Mouse (Mus musculus) CH12.LX (cell line): ENCODE results near the gene Wee1. TPM values are rescaled to one million over a fixed set of nuclear protein-coding genes. Genes with fewer than 3 reads are reported as not detected.

Experiments used
- DNase-seq: peaks from one replicate; pipeline ENCODE4 v3.0.0-alpha.2; 2013; ENCODE audit errors: extremely low read depth
- H3K27ac ChIP-seq: 2 replicates; pipeline ENCODE4 v1.5.1; 2012; ENCODE audit warnings: low read depth, mild to moderate bottlenecking, control low read depth, moderate library complexity; ENCODE audit not compliant: insufficient read depth
- H3K27me3 ChIP-seq: replicated peaks from 2 replicates; pipeline ENCODE3; 2012; ENCODE audit warnings: inconsistent platforms
- H3K36me3 ChIP-seq, 2 experiments: replicated peaks in 1 of 2; 2 replicates each; pipeline versions ENCODE3 to v1.6.1; 2012; ENCODE audit warnings: inconsistent platforms in 1 of 2, low read length in 1 of 2, mild to moderate bottlenecking in 1 of 2, mixed read lengths in 1 of 2, moderate library complexity in 1 of 2; ENCODE audit not compliant: control insufficient read depth in 1 of 2, insufficient read depth in 1 of 2
- H3K4me1 ChIP-seq, 2 experiments: 2 replicates each; pipeline ENCODE4 v1.6.1; 2012; ENCODE audit warnings: inconsistent platforms in 1 of 2, moderate library complexity in 1 of 2; ENCODE audit not compliant: insufficient read depth in 2 of 2, control insufficient read depth in 1 of 2
- H3K4me2 ChIP-seq: 2 replicates; pipeline ENCODE4 v1.6.1; 2012; ENCODE audit warnings: low read depth, mild to moderate bottlenecking, control low read depth; ENCODE audit not compliant: poor library complexity, insufficient read depth, severe bottlenecking
- H3K4me3 ChIP-seq, 3 experiments: fragments of 150-350 bp in 1 of 3; sonication (generic) in 1 of 3; replicated peaks in 1 of 3; 2 replicates each; pipeline versions ENCODE3 to v1.5.1; 2011 to 2012; ENCODE audit warnings: low read depth in 2 of 3, low read length in 2 of 3, mild to moderate bottlenecking in 2 of 3, moderate library complexity in 2 of 3, control low read depth in 1 of 3, improper control_type of control experiment in 1 of 3, inconsistent platforms in 1 of 3, mixed read lengths in 1 of 3; ENCODE audit not compliant: poor library complexity in 1 of 3
- H3K79me2 ChIP-seq: replicated peaks from 2 replicates; pipeline ENCODE4 v1.6.1; 2012; ENCODE audit warnings: mild to moderate bottlenecking, moderate library complexity; ENCODE audit not compliant: control insufficient read depth, poor library complexity, insufficient read depth, severe bottlenecking; ENCODE audit errors: extremely low read depth
- H3K9ac ChIP-seq: 2 replicates; pipeline ENCODE4 v1.6.1; 2012; ENCODE audit warnings: low read depth, mild to moderate bottlenecking, control low read depth, moderate library complexity; ENCODE audit not compliant: insufficient read depth
- H3K9me3 ChIP-seq: replicated peaks from 2 replicates; pipeline ENCODE3; 2012; ENCODE audit warnings: low read length, inconsistent platforms, mixed read lengths
- BHLHE40 ChIP-seq: IDR thresholded peaks from 2 replicates; pipeline ENCODE4 v1.6.1; 2011; ENCODE audit warnings: mild to moderate bottlenecking, low read depth, low read length, improper control_type of control experiment
- CHD2 ChIP-seq: IDR thresholded peaks from 2 replicates; pipeline ENCODE4 v1.6.1; 2011; ENCODE audit warnings: low read length, improper control_type of control experiment
- E2F4 ChIP-seq: IDR thresholded peaks from 2 replicates; pipeline ENCODE4 v1.6.1; 2011; ENCODE audit warnings: low read depth, low read length, improper control_type of control experiment; ENCODE audit not compliant: insufficient replicate concordance
- HCFC1 ChIP-seq: IDR thresholded peaks from 2 replicates; pipeline ENCODE4 v1.6.1; 2012; ENCODE audit warnings: low read depth, mild to moderate bottlenecking, inconsistent platforms, low read length, improper control_type of control experiment
- IRF4 ChIP-seq: IDR thresholded peaks from 2 replicates; pipeline ENCODE4 v1.6.1; 2014; ENCODE audit warnings: low read depth, mild to moderate bottlenecking, inconsistent platforms, low read length, improper control_type of control experiment
- JUND ChIP-seq: conservative IDR thresholded peaks from 2 replicates; pipeline ENCODE4 v1.6.1; 2011; ENCODE audit warnings: low read depth, low read length, improper control_type of control experiment
- MAFK ChIP-seq: IDR thresholded peaks from 2 replicates; pipeline ENCODE4 v1.6.1; 2011; ENCODE audit warnings: low read length, improper control_type of control experiment; ENCODE audit not compliant: insufficient replicate concordance
- MAX ChIP-seq: IDR thresholded peaks from 2 replicates; pipeline ENCODE4 v1.6.1; 2011; ENCODE audit warnings: low read length, improper control_type of control experiment
- MAZ ChIP-seq: IDR thresholded peaks from 2 replicates; pipeline ENCODE4 v1.6.1; 2012; ENCODE audit warnings: low read depth, mild to moderate bottlenecking, inconsistent platforms, low read length, improper control_type of control experiment, moderate library complexity
- MEF2A ChIP-seq: IDR thresholded peaks from 2 replicates; pipeline ENCODE4 v1.6.1; 2014; ENCODE audit warnings: low read depth, mild to moderate bottlenecking, inconsistent platforms, low read length, improper control_type of control experiment, borderline replicate concordance
- MXI1 ChIP-seq: IDR thresholded peaks from 2 replicates; pipeline ENCODE4 v1.6.1; 2011; ENCODE audit warnings: mild to moderate bottlenecking, low read depth, low read length, improper control_type of control experiment
- NELFE ChIP-seq: IDR thresholded peaks from 2 replicates; pipeline ENCODE4 v1.6.1; 2011; ENCODE audit warnings: low read depth, low read length, improper control_type of control experiment
- PAX5 ChIP-seq: IDR thresholded peaks from 2 replicates; pipeline ENCODE4 v1.6.1; 2012; ENCODE audit warnings: low read length, inconsistent platforms, mixed read lengths
- POLR2AphosphoS2 ChIP-seq: IDR thresholded peaks from 2 replicates; pipeline ENCODE4 v1.6.1; 2011; ENCODE audit warnings: low read depth, low read length, improper control_type of control experiment
- SIN3A ChIP-seq: IDR thresholded peaks from 2 replicates; pipeline ENCODE4 v1.6.1; 2012; ENCODE audit warnings: low read length, improper control_type of control experiment, inconsistent platforms
- SMC3 ChIP-seq: IDR thresholded peaks from 2 replicates; pipeline ENCODE4 v1.6.1; 2011; ENCODE audit warnings: low read depth, low read length, improper control_type of control experiment
- TCF12 ChIP-seq: IDR thresholded peaks from 2 replicates; pipeline ENCODE4 v1.6.1; 2014; ENCODE audit warnings: low read depth, mild to moderate bottlenecking, inconsistent platforms, low read length, improper control_type of control experiment
- UBTF ChIP-seq: IDR thresholded peaks from 2 replicates; pipeline ENCODE4 v1.6.1; 2012; ENCODE audit warnings: low read depth, mild to moderate bottlenecking, inconsistent platforms, low read length, improper control_type of control experiment, moderate library complexity
- USF1 ChIP-seq: IDR thresholded peaks from 2 replicates; pipeline ENCODE4 v1.6.1; 2014; ENCODE audit warnings: low read depth, mild to moderate bottlenecking, inconsistent platforms, low read length, improper control_type of control experiment
- ZC3H11A ChIP-seq: IDR thresholded peaks from 2 replicates; pipeline ENCODE4 v1.6.1; 2012; ENCODE audit warnings: low read depth, mild to moderate bottlenecking, inconsistent platforms, low read length, improper control_type of control experiment
- ZKSCAN1 ChIP-seq: IDR thresholded peaks from 2 replicates; pipeline ENCODE4 v1.6.1; 2012; ENCODE audit warnings: low read depth, inconsistent platforms, low read length, improper control_type of control experiment, borderline replicate concordance
- ZNF384 ChIP-seq: IDR thresholded peaks from 2 replicates; pipeline ENCODE4 v1.6.1; 2012; ENCODE audit warnings: low read depth, low read length, improper control_type of control experiment, inconsistent platforms
- dilution Hi-C: fragments of 300-500 bp; cut with MboI; formaldehyde crosslinking; loops from 2 replicates; pipeline ENCODE4 v1.14.3; 2020; ENCODE audit warnings: low sequenced_read_pairs; ENCODE audit not compliant: extremely low pct_unique_long_range_greater_than_20kb, extremely low pct_ligation_motif_present
- in situ Hi-C: fragments of 300-500 bp; cut with MboI; formaldehyde crosslinking; loops from 3 replicates; pipeline ENCODE4 v1.14.3; 2019; ENCODE audit warnings: low sequenced_read_pairs, low pct_ligation_motif_present, low pct_unique_long_range_greater_than_20kb, mixed read lengths
- polyA plus RNA-seq: library from polyadenylated mRNA; unstranded; fragments of >175 nt; gene quantifications from 2 replicates; pipeline ENCODE4 v1.2.1, GENCODE M21; 2012; ENCODE audit warnings: low read depth; ENCODE audit not compliant: insufficient read length
- total RNA-seq, 2 experiments: library from RNA; depleted of rRNA; stranded (reverse); fragments of 300-350 nt in 1 of 2; fragments of >200 nt in 1 of 2; gene quantifications; 2 replicates each; pipeline ENCODE4 v1.2.3; 2012 to 2014

Gene Wee1
- total and polyA plus RNA-seq, 3 experiments, result 10.1 to 30.3 (median 14.2) TPM

DNA sequence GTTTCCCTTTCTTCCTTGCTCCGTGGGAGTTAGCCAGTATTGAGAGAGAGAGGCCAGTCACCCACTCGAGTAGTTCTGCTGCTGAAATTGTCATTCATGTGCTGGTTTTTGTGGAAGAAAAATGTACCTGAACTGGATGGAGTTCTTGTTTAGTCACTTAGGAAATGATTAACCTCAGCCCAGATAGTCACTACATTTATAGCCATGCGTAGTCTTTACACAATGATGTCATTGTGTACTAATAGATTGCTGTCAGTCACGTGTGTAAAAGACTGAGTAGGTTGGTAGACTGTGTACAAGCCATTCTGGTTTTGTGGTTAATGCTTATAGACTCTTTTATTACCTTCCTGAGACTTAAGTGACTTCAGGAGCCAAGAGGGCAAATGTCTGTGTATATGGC, 33.9 kb upstream of the Wee1 start:
- no peak for DNase-seq
- TF ChIP-seq CHD2 (no peak), SIN3A (no peak), MAFK (no peak), USF1 (no peak), TCF12 (no peak), IRF4 (no peak), E2F4 (no peak), POLR2AphosphoS2 (no peak), PAX5 (no peak), MAZ (no peak), BHLHE40 (no peak)
- TF ChIP-seq, all 38 proteins: peak for 0
- no peak overlapping the region for H3K27ac ChIP-seq
- in situ Hi-C loops (no loop called here), dilution Hi-C loops (no loop called here)
- H3K79me2 ChIP-seq, result no peaks in the 10 kb centered on the region
- H3K9me3 ChIP-seq, result no peaks in the 10 kb centered on the region
- H3K4me3 ChIP-seq, result no peak overlapping the region
- no peak overlapping the region for H3K9ac ChIP-seq
- peaks cover 2 to 10% of the 10 kb centered on the region in 2 experiments; a peak in 3 of 4 replicates for H3K4me1 ChIP-seq
- H3K27me3 ChIP-seq, result no peaks in the 10 kb centered on the region
- peaks cover 55 to 96% of the 10 kb centered on the region in 2 experiments for H3K36me3 ChIP-seq
- H3K4me2 ChIP-seq, result no peak overlapping the region

DNA sequence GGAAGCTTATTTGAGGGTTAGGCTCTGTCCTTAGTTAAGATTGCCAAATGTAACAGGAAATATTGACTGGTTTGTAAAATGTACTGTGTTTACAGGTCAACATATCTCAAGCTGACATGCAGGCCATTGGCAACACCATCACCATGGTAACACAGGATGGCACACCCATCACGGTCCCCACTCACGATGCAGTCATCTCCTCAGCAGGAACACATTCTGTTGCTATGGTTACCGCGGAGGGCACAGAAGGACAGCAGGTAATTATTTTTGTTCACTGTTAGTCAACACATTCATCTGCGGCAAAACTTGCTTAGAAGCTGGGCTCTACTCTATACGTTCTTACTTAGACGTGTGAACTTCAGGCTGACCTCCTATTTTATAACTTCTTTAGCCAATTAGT, 30.2 kb upstream of the Wee1 start:
- no peaks in the 10 kb centered on the region for H3K9me3 ChIP-seq
- peaks cover 2 to 10% of the 10 kb centered on the region in 2 experiments; a peak in 3 of 4 replicates for H3K4me1 ChIP-seq
- no peak overlapping the region for H3K4me2 ChIP-seq
- in situ Hi-C loops, result no loop called here
- H3K9ac ChIP-seq, result no peak overlapping the region
- H3K79me2 ChIP-seq, result no peaks in the 10 kb centered on the region
- no peaks in the 10 kb centered on the region for H3K27me3 ChIP-seq
- no peak for TF ChIP-seq ZNF384
- TF ChIP-seq SMC3, result no peak
- no peak for TF ChIP-seq JUND
- no peak for TF ChIP-seq MXI1
- TF ChIP-seq MAX, result no peak
- no peak for TF ChIP-seq NELFE
- no peak for TF ChIP-seq ZC3H11A
- TF ChIP-seq BHLHE40, result no peak
- TF ChIP-seq ZKSCAN1, result no peak
- TF ChIP-seq HCFC1, result no peak
- no peak for TF ChIP-seq USF1
- no peak for TF ChIP-seq MEF2A
- TF ChIP-seq UBTF, result no peak
- TF ChIP-seq PAX5, result no peak
- TF ChIP-seq MAFK, result no peak
- dilution Hi-C loops, result no loop called here
- H3K4me3 ChIP-seq, result no peak overlapping the region
- H3K27ac ChIP-seq, result no peak overlapping the region
- H3K36me3 ChIP-seq, result peaks cover 57 to 93% of the 10 kb centered on the region in 2 experiments
- DNase-seq, result peak; percentile 16
